Mouse (Mus musculus): ENCODE results near the gene Rps10. TPM values are rescaled to one million over a fixed set of nuclear protein-coding genes. Genes with fewer than 3 reads are reported as not detected.
"Not testable (repeated sequence)": the region's sequence is repeated elsewhere in the genome, so short reads cannot be mapped to it uniquely, and the experiment has no call there.

Rps10 gene
- polyA plus RNA-seq, 1 experiment from 2014 or later: 563 TPM

DNA sequence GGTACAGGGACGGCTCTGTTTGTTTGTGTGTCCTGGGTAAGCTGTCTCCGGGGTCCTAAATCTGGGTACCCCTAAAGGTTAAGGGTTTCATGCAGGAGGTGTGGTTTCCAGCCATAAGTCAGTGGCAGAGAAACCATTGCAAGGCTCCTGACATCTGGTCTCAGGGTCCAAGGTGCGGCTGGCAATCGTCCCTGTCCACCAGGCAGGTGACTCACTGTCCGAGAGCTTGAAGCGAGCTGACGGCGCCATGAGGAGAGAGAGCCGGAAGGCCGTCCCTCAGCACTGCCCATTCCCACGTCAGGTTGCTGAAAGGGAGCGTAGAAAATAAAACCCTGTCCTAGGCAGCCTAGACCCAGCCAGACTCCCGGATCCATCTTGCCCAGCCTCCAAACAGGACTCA, 14.1 kb upstream of the Rps10 start:
- H3K27ac ChIP-seq (replicated peaks; ENCODE audit: low read depth, low read length): no peak overlapping the region
- ATAC-seq (ENCODE audit: low FRiP score, low TSS enrichment) (no peak), DNase-seq (no peak)
- no peaks in the 10 kb centered on the region for H3K9me3 ChIP-seq (ENCODE audit: control insufficient read depth, low read length)
- H3K27me3 ChIP-seq (ENCODE audit: control insufficient read depth, insufficient read depth, low read length): no peaks in the 10 kb centered on the region
- H3K4me2 ChIP-seq (ENCODE audit: low read length): no peak overlapping the region
- no peaks in the 10 kb centered on the region for H3K4me1 ChIP-seq (ENCODE audit: control insufficient read depth, insufficient read depth, low read length)
- no peak overlapping the region for H3K4me3 ChIP-seq (replicated peaks; ENCODE audit: low read depth, low read length)
- 80% methylated on average over 13 of the region's 13 CpGs for WGBS
- no peaks in the 10 kb centered on the region for H3K36me3 ChIP-seq (ENCODE audit: control insufficient read depth, insufficient read depth, low read length)
- H3K9ac ChIP-seq (replicated peaks; ENCODE audit: low read length): no peak overlapping the region

DNA sequence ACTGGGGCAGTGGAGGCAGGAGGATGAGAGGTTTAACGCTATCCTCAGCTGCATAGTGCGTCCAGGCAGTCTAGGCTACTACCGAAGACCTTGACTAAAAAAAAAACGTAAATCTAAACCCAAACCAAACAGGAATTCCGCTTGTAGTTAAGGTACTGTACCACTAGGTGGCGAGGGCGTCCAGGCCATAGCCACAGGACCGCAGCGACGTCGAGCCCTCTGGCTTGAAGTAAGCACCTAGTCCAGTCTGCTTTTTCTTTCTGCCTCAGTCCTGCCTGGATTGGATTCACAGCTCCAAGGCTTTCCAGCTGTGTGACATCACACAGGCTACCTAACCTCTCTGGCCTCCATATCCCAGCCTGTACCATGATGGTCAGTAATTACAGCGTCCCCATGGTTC, 13.7 kb upstream of the Rps10 start:
- Histone ChIP-seq H3K4me1 (ENCODE audit: control insufficient read depth, insufficient read depth, low read length) (no peaks in the 10 kb centered on the region), H3K4me3 (replicated peaks; ENCODE audit: low read depth, low read length) (no peak overlapping the region), H3K9me3 (ENCODE audit: control insufficient read depth, low read length) (no peaks in the 10 kb centered on the region), H3K36me3 (ENCODE audit: control insufficient read depth, insufficient read depth, low read length) (no peaks in the 10 kb centered on the region), H3K27me3 (ENCODE audit: control insufficient read depth, insufficient read depth, low read length) (no peaks in the 10 kb centered on the region), H3K27ac (replicated peaks; ENCODE audit: low read depth, low read length) (no peak overlapping the region), H3K9ac (replicated peaks; ENCODE audit: low read length) (no peak overlapping the region), H3K4me2 (ENCODE audit: low read length) (no peak overlapping the region)
- 16% methylated on average over 12 of the region's 12 CpGs for WGBS
- peak; percentile 67 for DNase-seq
- ATAC-seq (ENCODE audit: low FRiP score, low TSS enrichment): no peak

DNA sequence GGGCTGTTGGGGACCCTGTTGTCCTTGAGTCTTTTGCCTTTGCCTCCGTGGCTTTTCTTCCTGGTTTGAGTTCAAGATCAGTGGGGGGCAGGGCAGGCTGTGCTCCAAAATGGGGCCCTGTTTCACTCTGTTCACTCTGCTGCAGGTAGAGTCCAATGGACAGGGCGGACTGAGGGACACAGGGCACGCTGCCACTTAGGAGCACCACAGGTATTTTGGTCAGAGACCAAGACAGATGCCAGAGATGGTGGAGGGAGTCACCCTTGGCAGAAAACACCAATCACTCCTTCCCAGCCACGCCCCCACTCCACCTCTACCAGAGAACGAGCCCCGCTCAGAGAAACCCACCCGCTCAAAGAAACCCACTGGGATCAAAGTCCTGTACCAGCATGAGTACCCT, 9.3 kb upstream of the Rps10 start:
- no peak overlapping the region for H3K4me2 ChIP-seq (ENCODE audit: low read length)
- WGBS: 46% methylated on average over 7 of the region's 7 CpGs

DNA sequence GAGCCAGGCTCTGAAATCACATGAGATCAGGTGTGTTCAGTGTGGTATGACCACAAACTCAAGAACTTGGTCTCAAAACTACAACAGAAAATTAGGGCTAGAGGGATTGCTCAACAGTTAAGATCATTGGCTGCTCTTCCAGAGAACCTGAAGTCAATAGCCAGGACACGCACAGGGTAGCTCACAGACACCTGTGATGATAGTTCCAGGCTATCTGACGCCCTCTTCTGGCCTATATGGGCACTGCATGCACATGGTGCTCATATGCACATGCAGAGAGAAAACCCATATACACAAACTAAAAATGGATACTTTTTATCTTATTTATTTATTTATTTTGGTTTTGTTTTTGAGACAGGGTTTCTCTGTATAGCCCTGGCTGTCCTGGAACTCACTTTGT, 8.1 kb upstream of the Rps10 start:
- no peak for DNase-seq
- no peak overlapping the region for H3K27ac ChIP-seq (replicated peaks; ENCODE audit: low read depth, low read length)
- no peak for ATAC-seq (ENCODE audit: low FRiP score, low TSS enrichment)
- WGBS: 50% methylated on average over 2 of the region's 2 CpGs
- no peaks in the 10 kb centered on the region for H3K9me3 ChIP-seq (ENCODE audit: control insufficient read depth, low read length)
- H3K9ac ChIP-seq (replicated peaks; ENCODE audit: low read length): no peak overlapping the region
- no peak overlapping the region for H3K4me2 ChIP-seq (ENCODE audit: low read length)
- H3K27me3 ChIP-seq (ENCODE audit: control insufficient read depth, insufficient read depth, low read length): no peaks in the 10 kb centered on the region
- no peak overlapping the region for H3K4me3 ChIP-seq (replicated peaks; ENCODE audit: low read depth, low read length)
- no peaks in the 10 kb centered on the region for H3K36me3 ChIP-seq (ENCODE audit: control insufficient read depth, insufficient read depth, low read length)
- peaks cover 6% of the 10 kb centered on the region; the same call in 1 of the 2 replicates for H3K4me1 ChIP-seq (ENCODE audit: control insufficient read depth, insufficient read depth, low read length)

More for the DNA sequence above, 9.3 kb upstream of the Rps10 start:
- ATAC-seq (ENCODE audit: low FRiP score, low TSS enrichment) (no peak), DNase-seq (no peak)
- H3K9me3 ChIP-seq (ENCODE audit: control insufficient read depth, low read length): no peaks in the 10 kb centered on the region
- peaks cover 6% of the 10 kb centered on the region; the same call in 1 of the 2 replicates for H3K4me1 ChIP-seq (ENCODE audit: control insufficient read depth, insufficient read depth, low read length)
- no peaks in the 10 kb centered on the region for H3K36me3 ChIP-seq (ENCODE audit: control insufficient read depth, insufficient read depth, low read length)
- no peak overlapping the region for H3K4me3 ChIP-seq (replicated peaks; ENCODE audit: low read depth, low read length)
- H3K27ac ChIP-seq (replicated peaks; ENCODE audit: low read depth, low read length): no peak overlapping the region
- H3K9ac ChIP-seq (replicated peaks; ENCODE audit: low read length): no peak overlapping the region
- no peaks in the 10 kb centered on the region for H3K27me3 ChIP-seq (ENCODE audit: control insufficient read depth, insufficient read depth, low read length)

GRCm38 (mm10) chr17:27643756-27644155, 7.3 kb upstream of the Rps10 start:
- ATAC-seq (ENCODE audit: low FRiP score, low TSS enrichment): no peak
- Histone ChIP-seq H3K27me3 (ENCODE audit: control insufficient read depth, insufficient read depth, low read length) (no peaks in the 10 kb centered on the region), H3K4me2 (ENCODE audit: low read length) (no peak overlapping the region), H3K27ac (replicated peaks; ENCODE audit: low read depth, low read length) (no peak overlapping the region), H3K9ac (replicated peaks; ENCODE audit: low read length) (no peak overlapping the region), H3K4me1 (ENCODE audit: control insufficient read depth, insufficient read depth, low read length) (peaks cover 6% of the 10 kb centered on the region; the same call in 1 of the 2 replicates), H3K36me3 (ENCODE audit: control insufficient read depth, insufficient read depth, low read length) (no peaks in the 10 kb centered on the region), H3K4me3 (replicated peaks; ENCODE audit: low read depth, low read length) (no peak overlapping the region), H3K9me3 (ENCODE audit: control insufficient read depth, low read length) (no peaks in the 10 kb centered on the region)
- WGBS: 80% methylated on average over 9 of the region's 9 CpGs
- no peak for DNase-seq

DNA sequence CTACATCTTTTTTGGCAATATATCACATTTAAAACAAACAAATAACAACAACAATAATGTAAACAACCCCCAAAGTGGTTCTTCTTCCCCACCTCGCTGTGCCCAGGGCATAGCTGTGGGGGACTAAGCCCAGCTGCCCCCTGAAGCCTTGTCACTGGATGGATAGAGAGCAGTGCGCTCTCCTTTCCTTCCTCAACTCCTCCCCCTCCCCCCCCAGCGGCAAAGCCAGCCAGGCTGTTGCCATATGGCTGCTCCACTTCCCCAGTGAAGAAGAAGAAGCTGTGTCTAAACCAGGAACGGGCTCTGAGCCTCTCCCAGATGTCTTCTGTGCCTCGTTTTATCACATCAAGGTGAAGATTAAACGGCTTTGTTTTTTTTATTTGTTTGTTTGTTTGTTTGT, 6.6 kb upstream of the Rps10 start:
- DNase-seq (peak; percentile 47), ATAC-seq (ENCODE audit: low FRiP score, low TSS enrichment) (no peak)
- Histone ChIP-seq H3K27ac (replicated peaks; ENCODE audit: low read depth, low read length) (peak overlapping the region; percentile 70), H3K4me2 (ENCODE audit: low read length) (peak overlapping the region; percentile 13; the same call in 1 of the 2 replicates), H3K36me3 (ENCODE audit: control insufficient read depth, insufficient read depth, low read length) (no peaks in the 10 kb centered on the region), H3K9me3 (ENCODE audit: control insufficient read depth, low read length) (no peaks in the 10 kb centered on the region), H3K27me3 (ENCODE audit: control insufficient read depth, insufficient read depth, low read length) (no peaks in the 10 kb centered on the region), H3K4me3 (replicated peaks; ENCODE audit: low read depth, low read length) (no peak overlapping the region), H3K9ac (replicated peaks; ENCODE audit: low read length) (0 out of 2 replicates have a peak overlapping the region, but pooled peaks have one; percentile 7), H3K4me1 (ENCODE audit: control insufficient read depth, insufficient read depth, low read length) (peaks cover 6% of the 10 kb centered on the region; the same call in 1 of the 2 replicates)
- WGBS: 46% methylated on average over 6 of the region's 6 CpGs

- peak; percentile 70 for ATAC-seq (ENCODE audit: low FRiP score, low TSS enrichment)
These were observed 6.1 kb upstream of the Rps10 start for GRCm38 (mm10) chr17:27642491-27643062.

DNA sequence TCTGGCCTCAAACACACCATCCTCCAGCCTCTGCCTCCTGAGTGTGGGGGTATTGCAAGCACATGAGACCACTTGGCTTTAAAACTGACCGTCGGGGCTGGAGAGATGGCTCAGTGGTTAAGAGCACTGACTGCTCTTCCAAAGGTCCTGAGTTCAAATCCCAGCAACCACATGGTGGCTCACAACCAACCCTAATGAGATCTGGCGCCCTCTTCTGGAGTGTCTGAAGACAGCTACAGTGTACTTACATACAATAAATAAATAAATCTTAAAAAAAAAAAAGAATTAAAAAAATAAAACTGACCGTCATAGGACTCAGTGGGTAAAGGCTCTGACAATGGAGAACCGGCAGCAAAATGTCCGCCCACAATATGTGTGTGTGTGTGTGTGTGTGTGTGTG, 3.4 kb upstream of the Rps10 start:
- not testable (repeated sequence) for DNase-seq

More at GRCm38 (mm10) chr17:27642491-27643062, 6.1 kb upstream of the Rps10 start:
- peak overlapping the region; percentile 70 for H3K27ac ChIP-seq (replicated peaks; ENCODE audit: low read depth, low read length)
- H3K27me3 ChIP-seq (ENCODE audit: control insufficient read depth, insufficient read depth, low read length): no peaks in the 10 kb centered on the region
- H3K4me3 ChIP-seq (replicated peaks; ENCODE audit: low read depth, low read length): no peak overlapping the region
- peaks cover 6% of the 10 kb centered on the region; the same call in 1 of the 2 replicates for H3K4me1 ChIP-seq (ENCODE audit: control insufficient read depth, insufficient read depth, low read length)
- 15% methylated on average over 12 of the region's 12 CpGs for WGBS
- no peaks in the 10 kb centered on the region for H3K36me3 ChIP-seq (ENCODE audit: control insufficient read depth, insufficient read depth, low read length)
- peak; percentile 77 for DNase-seq
- H3K4me2 ChIP-seq (ENCODE audit: low read length): peak overlapping the region; percentile 13
- 0 out of 2 replicates have a peak overlapping the region, but pooled peaks have one; percentile 7 for H3K9ac ChIP-seq (replicated peaks; ENCODE audit: low read length)
- H3K9me3 ChIP-seq (ENCODE audit: control insufficient read depth, low read length): no peaks in the 10 kb centered on the region

DNA sequence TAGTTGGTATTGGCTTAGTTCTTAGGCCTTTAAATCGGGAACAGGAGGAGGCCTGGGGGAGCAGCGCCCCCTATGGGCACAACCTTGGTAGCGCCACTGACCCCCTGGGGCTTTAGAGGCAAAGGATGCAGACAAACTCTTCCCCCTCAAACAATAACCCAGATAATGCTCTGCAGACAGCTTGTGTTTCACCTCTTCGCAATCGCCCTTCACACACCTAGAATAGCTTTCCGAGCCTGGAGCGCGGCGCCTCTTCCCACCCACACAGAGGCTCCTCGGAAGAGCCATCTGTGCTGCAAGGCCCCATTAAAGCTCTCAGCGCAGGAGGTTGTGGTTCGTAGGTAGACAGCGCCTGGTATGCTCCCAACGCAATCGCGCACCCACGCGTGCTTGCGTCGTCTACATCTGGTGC, 2.5 kb upstream of the Rps10 start:
- Histone ChIP-seq H3K4me3 (replicated peaks; ENCODE audit: low read depth, low read length) (no peak overlapping the region), H3K4me2 (ENCODE audit: low read length) (no peak overlapping the region), H3K9me3 (ENCODE audit: control insufficient read depth, low read length) (no peaks in the 10 kb centered on the region), H3K9ac (replicated peaks; ENCODE audit: low read length) (no peak overlapping the region), H3K27ac (replicated peaks; ENCODE audit: low read depth, low read length) (no peak overlapping the region), H3K27me3 (ENCODE audit: control insufficient read depth, insufficient read depth, low read length) (no peaks in the 10 kb centered on the region), H3K4me1 (ENCODE audit: control insufficient read depth, insufficient read depth, low read length) (peaks cover 10% of the 10 kb centered on the region), H3K36me3 (ENCODE audit: control insufficient read depth, insufficient read depth, low read length) (no peaks in the 10 kb centered on the region)
- no peak for ATAC-seq (ENCODE audit: low FRiP score, low TSS enrichment)
- DNase-seq: no peak
- 82% methylated on average over 20 of the region's 20 CpGs for WGBS

More for the DNA sequence above, 3.4 kb upstream of the Rps10 start:
- not testable (repeated sequence) for H3K4me1 ChIP-seq (ENCODE audit: control insufficient read depth, insufficient read depth, low read length); H3K27ac ChIP-seq (replicated peaks; ENCODE audit: low read depth, low read length); H3K4me2 ChIP-seq (ENCODE audit: low read length); H3K9ac ChIP-seq (replicated peaks; ENCODE audit: low read length); H3K4me3 ChIP-seq (replicated peaks; ENCODE audit: low read depth, low read length); H3K36me3 ChIP-seq (ENCODE audit: control insufficient read depth, insufficient read depth, low read length); H3K27me3 ChIP-seq (ENCODE audit: control insufficient read depth, insufficient read depth, low read length); H3K9me3 ChIP-seq (ENCODE audit: control insufficient read depth, low read length); ATAC-seq (ENCODE audit: low FRiP score, low TSS enrichment)
- WGBS: 90% methylated on average over 6 of the region's 6 CpGs
